Mouse (Mus musculus) erythroblast, embryonic 14.5 days (primary cell): ENCODE measurements around the gene Adgrg7. TPM values are rescaled to one million over a fixed set of nuclear protein-coding genes. Genes with fewer than 3 reads are reported as not detected.

Experiments used
- H3K27me3 ChIP-seq: 2 replicates; pipeline ENCODE4 v1.6.1; 2012; ENCODE audit warnings: inconsistent platforms; ENCODE audit not compliant: control insufficient read depth
- H3K36me3 ChIP-seq: 2 replicates; pipeline ENCODE4 v1.6.1; 2012; ENCODE audit warnings: mild to moderate bottlenecking, inconsistent platforms; ENCODE audit not compliant: control insufficient read depth
- H3K4me1 ChIP-seq: 2 replicates; pipeline ENCODE4 v1.6.1; 2012; ENCODE audit warnings: inconsistent platforms; ENCODE audit not compliant: control insufficient read depth
- H3K4me3 ChIP-seq: replicated peaks from 2 replicates; pipeline ENCODE3; 2012; ENCODE audit warnings: moderate library complexity, mild to moderate bottlenecking, inconsistent platforms
- H3K9me3 ChIP-seq: 2 replicates; pipeline ENCODE4 v1.6.1; 2012; ENCODE audit warnings: low read length, inconsistent platforms, mixed read lengths; ENCODE audit not compliant: control insufficient read depth
- GATA1 ChIP-seq: IDR thresholded peaks from 2 replicates; pipeline ENCODE4 v1.6.1; 2012; ENCODE audit warnings: low read length, inconsistent platforms, mixed read lengths
- TAL1 ChIP-seq: IDR thresholded peaks from 3 replicates; pipeline ENCODE4 v1.6.1; 2012; ENCODE audit warnings: low read length, inconsistent platforms, mixed read lengths
- polyA plus RNA-seq: library from polyadenylated mRNA; stranded (reverse); fragments of >175 nt; gene quantifications from 2 replicates; pipeline ENCODE4 v1.2.3, GENCODE M21; 2012

The Adgrg7 gene
- polyA plus RNA-seq, 1 experiment, result not detected

DNA sequence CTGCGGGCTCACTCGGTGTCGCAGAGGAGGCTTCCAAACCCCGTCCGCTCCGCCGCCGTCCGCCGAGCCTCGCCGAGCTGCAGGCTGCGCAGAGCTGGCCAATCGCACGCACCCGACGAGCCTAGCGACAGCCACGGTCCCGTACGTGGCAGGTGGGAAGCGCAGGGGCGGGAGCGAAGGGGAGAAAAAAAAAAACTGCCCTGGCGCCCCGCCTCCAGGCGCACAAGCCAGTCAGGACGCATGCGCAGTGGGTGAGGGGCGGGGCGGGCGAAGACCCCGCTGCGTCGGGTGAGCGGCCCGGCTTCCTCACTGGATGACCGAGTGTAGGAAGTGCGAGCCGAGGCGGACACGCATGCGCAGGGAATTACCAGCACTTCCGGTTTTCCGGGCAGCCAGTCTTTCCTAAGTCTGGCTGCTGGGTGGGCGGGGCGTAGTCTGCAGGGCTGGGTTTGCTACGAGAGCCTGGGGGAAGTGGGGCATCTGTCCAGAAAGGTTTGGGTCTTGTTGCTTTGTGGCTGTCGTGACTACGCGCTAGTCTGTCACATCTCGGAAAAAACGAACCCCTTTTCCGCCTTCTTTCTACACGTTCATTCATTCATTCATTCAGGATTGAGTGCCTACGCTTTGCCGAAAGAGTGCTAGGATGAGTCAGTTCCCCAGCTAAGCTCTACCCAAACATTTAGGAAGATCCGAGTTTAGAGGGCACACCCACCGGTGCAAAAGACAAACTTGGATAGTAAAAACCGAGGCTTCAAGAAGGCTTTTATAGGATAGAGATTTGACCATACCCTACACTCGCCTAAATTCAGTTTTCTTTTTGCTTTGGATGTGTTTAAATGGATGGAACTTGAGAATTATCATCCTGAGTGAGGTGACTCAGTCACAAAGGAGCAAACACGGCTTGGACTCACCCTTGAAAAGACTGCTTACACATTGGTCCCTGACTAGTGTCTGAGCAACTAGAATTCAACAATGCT, 78.1 kb downstream of the Adgrg7 start, which contains the start of gene Tfg:
TSS of gene Tfg (minus strand) at position 227 of the 977 bp plus-strand sequence.
- Histone ChIP-seq H3K9me3 (no peaks in the 10 kb centered on the region), H3K36me3 (peaks cover 16% of the 10 kb centered on the region), H3K27me3 (no peaks in the 10 kb centered on the region), H3K4me3 (peak within 1 kb of the TSS; percentile 92), H3K4me1 (peaks cover 62% of the 10 kb centered on the region)
- TF ChIP-seq GATA1 (no peak), TAL1 (no peak)

DNA sequence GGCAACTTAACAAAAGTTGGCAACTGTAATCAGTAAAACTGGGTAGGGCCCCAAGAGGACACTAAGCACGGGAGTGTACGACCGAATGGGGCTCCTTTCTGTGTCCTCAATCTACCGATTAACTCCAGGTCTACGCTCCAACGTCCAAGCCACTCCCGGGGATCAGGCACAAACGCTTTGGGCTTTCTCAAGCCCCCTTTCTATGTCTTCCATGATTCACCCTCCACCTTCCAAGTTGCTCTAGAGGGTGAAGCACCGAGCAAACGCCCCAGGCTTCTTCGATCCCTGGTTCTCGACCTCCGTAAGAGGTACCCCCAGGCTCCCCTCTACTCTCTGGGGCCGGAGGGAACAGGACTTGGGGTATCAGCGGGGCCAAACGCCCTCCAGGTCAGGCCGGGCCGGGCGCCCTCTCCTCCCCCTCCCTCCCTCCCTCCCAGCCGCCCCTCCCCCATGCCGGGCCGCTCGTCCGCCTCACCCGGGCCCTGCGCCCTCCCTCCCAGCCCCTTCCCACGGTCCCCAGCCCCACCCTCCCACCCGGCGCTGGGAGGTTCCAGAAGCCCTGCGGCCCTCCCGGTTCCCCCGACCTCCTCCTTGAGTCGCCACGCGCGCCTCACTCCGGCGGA, 79.0 kb downstream of the Adgrg7 start:
- Histone ChIP-seq H3K4me3 (peak overlapping the region; percentile 92), H3K9me3 (no peaks in the 10 kb centered on the region), H3K27me3 (no peaks in the 10 kb centered on the region), H3K4me1 (peaks cover 60% of the 10 kb centered on the region), H3K36me3 (peaks cover 24% of the 10 kb centered on the region)
- TF ChIP-seq TAL1 (no peak), GATA1 (no peak)

DNA sequence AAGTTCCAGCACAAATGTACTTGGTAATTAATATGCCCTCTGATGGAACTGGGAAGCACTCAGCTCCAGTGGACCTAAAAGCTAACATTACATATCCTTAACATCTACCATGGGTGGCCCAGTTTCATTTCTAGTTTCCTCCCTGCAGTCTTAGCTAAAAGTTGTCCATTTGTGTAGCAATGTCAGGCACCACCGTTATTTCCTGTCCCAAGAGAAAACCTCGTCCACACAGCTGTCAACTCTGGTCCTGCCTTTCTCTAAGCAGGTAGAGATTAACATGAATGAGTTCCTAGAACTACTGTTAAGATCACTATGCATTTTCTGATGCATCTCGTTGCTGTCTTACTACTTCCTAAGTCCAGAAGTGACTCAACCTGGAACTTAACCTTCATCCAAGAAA, 80.0 kb downstream of the Adgrg7 start:
- Histone ChIP-seq H3K4me3 (peak overlapping the region; percentile 92), H3K4me1 (peaks cover 52% of the 10 kb centered on the region), H3K9me3 (no peaks in the 10 kb centered on the region), H3K27me3 (no peaks in the 10 kb centered on the region), H3K36me3 (peaks cover 35% of the 10 kb centered on the region)
- TF ChIP-seq GATA1 (no peak), TAL1 (no peak)

DNA sequence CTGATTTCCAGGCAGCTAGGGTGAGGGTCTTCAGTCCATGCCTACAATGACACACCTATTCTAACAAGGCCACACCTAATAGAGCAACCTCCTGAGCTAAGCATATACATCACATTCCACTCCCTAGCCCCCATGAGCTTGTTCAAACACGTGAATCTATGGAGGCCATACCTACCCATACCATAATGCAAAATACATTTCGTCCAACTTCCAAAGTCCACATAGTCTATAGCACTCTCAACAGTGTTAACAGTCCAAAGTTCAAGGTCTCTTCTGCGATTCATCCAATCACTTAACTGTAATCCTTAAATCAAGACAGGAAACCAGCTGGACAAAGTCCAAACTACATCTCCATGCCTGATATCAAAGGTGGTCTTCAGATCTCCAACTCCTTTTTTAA, 85.6 kb downstream of the Adgrg7 start:
- peaks cover 5% of the 10 kb centered on the region for H3K4me1 ChIP-seq
- H3K27me3 ChIP-seq, result no peaks in the 10 kb centered on the region
- peaks cover 77% of the 10 kb centered on the region for H3K36me3 ChIP-seq
- no peak for TF ChIP-seq TAL1
- H3K4me3 ChIP-seq, result no peak overlapping the region
- H3K9me3 ChIP-seq, result no peaks in the 10 kb centered on the region

DNA sequence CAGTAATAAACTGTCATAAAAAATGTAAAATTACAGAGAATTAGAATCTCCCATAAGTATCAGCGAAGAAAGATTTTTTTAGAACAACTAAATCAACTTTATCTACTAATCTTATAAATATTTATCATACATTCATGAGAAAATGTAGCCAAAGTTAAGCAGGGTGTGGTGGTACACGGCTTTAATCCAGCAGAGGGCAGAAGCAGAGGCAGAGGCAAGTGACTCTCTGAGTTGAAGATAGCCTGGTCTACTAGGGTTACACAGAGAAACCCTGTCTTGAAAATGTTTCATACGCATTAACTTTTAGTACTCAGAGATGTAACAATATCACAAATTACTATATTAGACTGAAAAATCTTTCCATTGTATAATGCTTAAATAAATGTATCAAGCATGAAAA, 89.9 kb downstream of the Adgrg7 start:
- H3K36me3 ChIP-seq, result peaks cover 81% of the 10 kb centered on the region
- H3K4me1 ChIP-seq, result no peaks in the 10 kb centered on the region
- H3K4me3 ChIP-seq, result no peak overlapping the region
- H3K9me3 ChIP-seq, result no peaks in the 10 kb centered on the region
- TF ChIP-seq GATA1, result no peak
- no peak for TF ChIP-seq TAL1
- H3K27me3 ChIP-seq, result no peaks in the 10 kb centered on the region

DNA sequence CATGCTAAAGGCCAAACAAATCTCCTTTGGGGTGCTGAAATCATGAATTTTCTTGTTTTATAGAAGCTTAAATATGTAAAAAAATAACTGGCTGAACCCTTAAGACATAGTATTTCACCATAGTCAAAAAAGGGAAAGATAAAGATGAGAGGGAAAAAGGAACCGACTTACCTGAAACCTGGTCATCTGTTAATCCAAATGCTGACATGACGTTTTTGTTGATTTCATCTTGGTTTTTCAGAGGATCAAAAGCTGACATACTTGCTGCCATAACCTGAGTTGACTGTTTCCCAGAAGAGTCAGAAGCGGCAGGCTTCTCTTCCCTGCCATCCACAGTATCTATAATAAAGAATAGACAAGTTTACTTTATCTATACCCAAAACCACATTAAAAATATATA, 94.8 kb downstream of the Adgrg7 start:
- TF ChIP-seq GATA1, result no peak
- TF ChIP-seq TAL1, result no peak
- H3K4me3 ChIP-seq, result no peak overlapping the region
- H3K4me1 ChIP-seq, result no peaks in the 10 kb centered on the region
- H3K9me3 ChIP-seq, result no peaks in the 10 kb centered on the region
- no peaks in the 10 kb centered on the region for H3K27me3 ChIP-seq
- H3K36me3 ChIP-seq, result peaks cover 78% of the 10 kb centered on the region

DNA sequence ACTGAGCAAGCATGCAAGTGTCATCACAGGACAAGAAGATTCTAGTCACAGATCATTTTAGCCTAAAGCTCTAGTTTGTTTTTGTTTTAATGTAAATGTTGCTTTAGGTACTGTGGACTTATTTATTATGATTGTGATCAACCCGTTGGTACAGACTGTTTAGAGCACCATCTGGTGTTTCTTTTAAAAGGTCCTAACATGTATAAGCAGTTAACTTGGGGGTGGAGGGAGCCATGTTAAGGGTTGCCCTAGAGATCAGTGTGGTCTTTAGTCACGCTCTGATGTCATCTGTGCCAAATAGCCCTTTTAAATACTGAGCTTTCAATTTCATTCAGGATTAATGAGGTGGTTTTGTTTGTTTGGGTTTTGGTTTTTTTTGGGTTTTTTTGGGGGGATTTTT, 99.2 kb downstream of the Adgrg7 start:
- H3K36me3 ChIP-seq, result peaks cover 86% of the 10 kb centered on the region
- no peaks in the 10 kb centered on the region for H3K9me3 ChIP-seq
- H3K4me1 ChIP-seq, result no peaks in the 10 kb centered on the region
- H3K27me3 ChIP-seq, result no peaks in the 10 kb centered on the region
- no peak for TF ChIP-seq GATA1
- no peak for TF ChIP-seq TAL1
- no peak overlapping the region for H3K4me3 ChIP-seq

DNA sequence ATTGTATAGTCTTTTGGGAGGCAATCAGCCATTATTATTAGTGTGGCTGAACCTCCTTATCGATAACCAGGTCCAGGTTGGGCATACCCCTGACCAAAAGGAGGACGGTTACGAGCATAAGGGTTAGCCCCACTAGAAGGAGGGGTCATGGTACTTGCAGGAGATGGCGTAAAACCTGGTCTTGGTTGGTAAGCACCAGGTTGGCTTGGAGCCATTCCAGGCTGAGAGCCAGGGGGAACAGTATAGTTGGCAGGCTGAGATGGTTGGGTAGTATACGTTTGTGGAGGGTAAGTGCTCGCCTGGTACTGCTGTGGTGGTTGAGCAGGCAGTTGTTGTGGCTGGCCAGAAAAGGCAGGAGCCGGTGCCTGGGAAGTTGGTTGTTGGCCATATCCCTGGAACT, 104.9 kb downstream of the Adgrg7 start:
- no peak for TF ChIP-seq TAL1
- no peak for TF ChIP-seq GATA1
- no peak overlapping the region for H3K4me3 ChIP-seq
- H3K4me1 ChIP-seq, result no peaks in the 10 kb centered on the region
- peaks cover 88% of the 10 kb centered on the region for H3K36me3 ChIP-seq
- no peaks in the 10 kb centered on the region for H3K27me3 ChIP-seq
- H3K9me3 ChIP-seq, result no peaks in the 10 kb centered on the region

DNA sequence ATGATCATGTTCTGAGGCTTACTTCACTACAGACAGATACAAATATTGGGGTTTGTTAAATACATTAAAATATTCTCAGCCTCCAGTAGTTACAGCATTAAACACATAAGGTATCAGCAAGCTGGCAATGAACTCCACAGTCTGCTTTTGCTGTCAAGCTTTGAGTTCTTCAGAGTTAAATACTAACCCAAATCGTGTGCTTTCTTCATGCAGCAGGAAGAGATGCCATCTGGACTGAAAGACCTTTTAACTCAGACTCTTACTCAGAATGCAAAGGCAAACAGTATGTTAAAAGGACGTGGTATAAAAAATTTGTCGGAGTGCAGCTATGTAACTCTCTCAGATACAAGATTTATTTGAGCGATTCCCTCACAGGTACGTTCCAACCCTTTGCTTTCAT, 108.9 kb downstream of the Adgrg7 start:
- no peaks in the 10 kb centered on the region for H3K27me3 ChIP-seq
- no peaks in the 10 kb centered on the region for H3K4me1 ChIP-seq
- peaks cover 72% of the 10 kb centered on the region for H3K36me3 ChIP-seq
- no peak for TF ChIP-seq GATA1
- no peak for TF ChIP-seq TAL1
- H3K4me3 ChIP-seq, result no peak overlapping the region
- no peaks in the 10 kb centered on the region for H3K9me3 ChIP-seq
